23 mouse cellular contexts compared by ENCODE assay signal in the genomic region with DNA sequence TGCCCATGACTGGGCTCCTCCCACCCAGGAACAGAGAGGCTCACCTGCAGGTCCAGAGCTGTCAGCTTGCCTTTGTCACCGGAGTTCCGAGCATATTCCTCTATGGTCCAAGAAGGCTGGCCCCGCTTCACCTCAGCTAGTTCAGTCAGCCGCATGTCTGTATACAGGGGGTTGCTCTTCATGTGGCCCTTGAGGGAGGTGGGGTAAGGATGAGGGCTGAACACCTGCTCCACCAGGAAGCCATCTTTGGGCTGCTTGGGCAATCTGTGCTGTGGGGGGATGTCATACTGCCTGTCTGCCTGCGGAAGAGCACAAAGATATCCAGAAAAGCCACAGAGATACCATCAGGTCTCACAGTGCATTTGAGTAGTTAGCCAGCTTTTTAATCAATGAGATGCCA. TPM values are rescaled to one million over a fixed set of nuclear protein-coding genes. Genes with fewer than 3 reads are reported as not detected.
"Had no signal": no experiment of that assay in that cellular context is flagged by ENCODE, and none has a peak within 500 bp of the region (broad histone marks: within the 10 kb centered on the region; RNA-seq: fewer than 3 reads in every experiment).

No protein-coding gene starts in this region.

- H3K27me3 ChIP-seq: midbrain, embryonic 12.5 days; neural tube, embryonic 13.5 days; neural tube, embryonic 15.5 days had no signal

- H3K4me1 ChIP-seq: midbrain, embryonic 10.5 days; midbrain, embryonic 12.5 days; neural tube, embryonic 13.5 days; neural tube, embryonic 15.5 days had no signal

- H3K4me2 ChIP-seq: lung, embryonic 14.5 days; midbrain, embryonic 12.5 days; neural tube, embryonic 13.5 days; neural tube, embryonic 15.5 days had no signal

- H3K4me3 ChIP-seq: midbrain, embryonic 10.5 days; midbrain, embryonic 12.5 days; myocyte; neural tube, embryonic 13.5 days; neural tube, embryonic 15.5 days had no signal

- H3K9me3 ChIP-seq: midbrain, embryonic 10.5 days; midbrain, embryonic 12.5 days; neural tube, embryonic 13.5 days; neural tube, embryonic 15.5 days had no signal

- ATAC-seq: midbrain, embryonic 16.5 days had no signal

- H3K36me3 ChIP-seq: midbrain, embryonic 10.5 days; midbrain, embryonic 12.5 days had no signal

- H3K9ac ChIP-seq: lung, embryonic 14.5 days; midbrain, embryonic 12.5 days; neural tube, embryonic 13.5 days; neural tube, embryonic 15.5 days had no signal

- H3K27ac ChIP-seq: midbrain, embryonic 10.5 days; midbrain, embryonic 12.5 days; neural tube, embryonic 13.5 days; neural tube, embryonic 15.5 days had no signal

- DNase-seq: lung, embryonic 14.5 days; lung, postnatal 10 days; lung, postnatal 4 days; midbrain, embryonic 14.5 days; retina, postnatal 1 day; right cerebral cortex, adult 18-20 months; right cerebral cortex, postnatal 25 days; right cerebral cortex, postnatal 4 days; spleen, adult 18-20 months; thymus, adult 18-20 months; thymus, postnatal 14 days; thymus, postnatal 36 days had no signal

RNA-seq across cellular contexts. Expression of gene Minar1, which starts 26.5 kb away (rescaled TPM):
- total RNA-seq: megakaryocyte, adult 5-6 weeks; megakaryocyte-erythroid progenitor cell, adult 5-6 weeks had no signal
- polyA plus RNA-seq: lung, embryonic 16.5 days; myocyte; small intestine, adult 2 months; thymus, postnatal 0 days had no signal
